Mouse (Mus musculus) megakaryocyte-erythroid progenitor cell, adult 5-6 weeks (primary cell): ENCODE data around the gene Nova2. TPM values are rescaled to one million over a fixed set of nuclear protein-coding genes. Genes with fewer than 3 reads are reported as not detected.

ENCODE experiments used
- ATAC-seq: replicated peaks from 2 replicates; pipeline ENCODE4 v1.8.0; 2016; ENCODE audit warnings: mild to moderate bottlenecking, inconsistent platforms; ENCODE audit not compliant: severe bottlenecking, poor library complexity, low FRiP score, low TSS enrichment
- total RNA-seq, 2 experiments: library from RNA; stranded (forward) in 1 of 2; stranded (reverse) in 1 of 2; fragments of 200-1000, 215-1000 nt in 1 of 2; fragments of >200 nt in 1 of 2; fragmentation: Nextera tagmentation in 1 of 2; gene quantifications; 2 replicates each; pipeline ENCODE4 v1.2.3; 2014 to 2017

Nova2 gene
- total RNA-seq, 2 experiments from 2014 or later, result not detected

DNA sequence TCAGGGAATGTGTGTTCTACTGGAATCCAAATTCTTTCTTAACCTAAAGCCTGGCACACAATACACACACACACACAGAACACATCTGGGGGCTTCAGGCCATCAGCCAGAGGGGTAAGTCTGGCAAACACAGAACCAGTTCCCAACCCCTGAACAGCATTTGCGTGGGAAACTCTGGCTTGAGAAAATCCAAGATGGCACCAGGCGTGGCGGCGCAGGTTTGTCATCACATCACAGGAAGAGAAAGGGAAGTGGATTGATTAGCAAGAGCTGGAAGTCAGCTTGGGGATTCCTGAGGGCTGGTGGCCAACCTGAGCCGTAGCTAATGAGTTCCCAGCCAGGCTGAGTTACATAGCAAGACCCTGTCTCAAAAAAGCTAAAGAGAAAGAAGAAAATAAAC, 39.6 kb downstream of the Nova2 start:
- ATAC-seq, result no peak

DNA sequence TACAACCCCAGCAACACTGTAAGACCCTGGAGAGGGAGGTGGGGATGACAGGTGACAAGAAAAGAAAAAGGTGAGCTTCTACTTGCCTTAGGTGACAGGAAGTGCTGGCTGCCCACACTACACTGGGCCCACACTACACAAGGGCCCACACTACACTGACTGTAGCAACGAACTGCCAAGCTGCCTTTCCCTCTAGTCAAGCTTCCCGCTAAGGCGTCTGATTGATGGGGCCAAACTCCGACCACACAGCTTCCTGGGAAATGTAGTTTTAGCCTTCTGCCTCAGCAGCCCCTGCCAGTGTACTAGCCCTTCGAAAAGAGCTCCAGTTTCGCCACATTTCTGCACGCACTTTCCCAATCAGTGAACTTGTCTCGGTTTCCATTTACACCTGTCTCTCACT, 41.9 kb downstream of the Nova2 start:
- ATAC-seq, result no peak

DNA sequence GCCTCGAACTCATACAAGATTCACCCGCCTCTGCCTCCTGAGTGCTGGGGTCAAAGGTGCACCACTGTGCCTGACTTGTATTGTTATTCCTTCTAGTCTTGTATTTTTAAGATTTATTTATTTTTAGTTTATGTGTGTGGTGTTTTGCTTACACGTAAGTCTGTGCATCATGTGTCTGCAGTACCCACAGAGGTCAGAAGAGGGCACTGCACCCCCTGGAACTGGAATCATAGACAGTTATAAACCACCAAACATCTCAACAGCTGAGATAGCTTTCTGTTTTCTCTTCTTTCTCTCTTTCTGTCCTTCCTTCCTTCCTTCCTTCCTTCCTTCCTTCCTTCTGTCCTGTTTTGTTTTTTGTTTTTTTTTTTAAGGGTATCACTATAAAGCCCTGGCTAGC, 45.3 kb downstream of the Nova2 start:
- no peak for ATAC-seq

DNA sequence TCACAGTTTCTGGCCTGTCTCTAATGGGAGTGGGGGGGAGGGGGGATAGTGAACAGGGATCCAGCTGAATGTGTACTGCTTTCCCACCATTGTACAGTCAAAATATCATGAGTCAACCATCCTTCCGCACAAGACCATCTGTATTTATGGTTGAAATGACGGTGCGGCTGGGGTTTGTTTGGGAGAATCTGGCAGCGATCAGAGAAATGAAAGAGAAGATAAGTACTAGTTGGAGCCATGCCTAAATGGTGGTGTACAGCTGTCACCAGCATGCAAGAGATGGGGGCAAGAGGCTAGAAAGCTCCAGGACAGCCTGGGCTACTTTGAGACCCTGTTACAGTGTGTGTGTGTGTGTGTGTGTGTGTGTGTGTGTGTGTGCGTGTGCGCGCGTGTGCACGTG, 52.7 kb downstream of the Nova2 start:
- no peak for ATAC-seq

DNA sequence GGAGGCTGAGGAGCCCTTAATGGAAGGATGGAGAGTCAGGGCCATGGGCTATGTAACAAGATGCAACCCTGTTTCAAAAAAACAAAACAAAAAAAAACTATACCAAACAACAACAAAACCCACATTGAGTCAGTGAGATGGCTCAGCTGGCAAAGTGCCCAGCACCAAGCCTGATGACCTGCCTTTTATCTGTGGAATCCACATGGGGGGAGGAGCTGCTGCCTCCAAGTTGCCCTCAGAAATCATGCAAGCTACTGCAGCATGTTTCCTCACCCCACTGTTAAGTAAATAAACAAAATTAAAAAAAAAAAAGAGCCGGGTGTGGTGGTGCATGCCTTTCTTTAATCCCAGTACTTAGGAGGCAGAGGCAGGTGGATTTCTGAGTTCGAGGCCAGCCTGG, 60.8 kb downstream of the Nova2 start:
- ATAC-seq, result peak; percentile 60

DNA sequence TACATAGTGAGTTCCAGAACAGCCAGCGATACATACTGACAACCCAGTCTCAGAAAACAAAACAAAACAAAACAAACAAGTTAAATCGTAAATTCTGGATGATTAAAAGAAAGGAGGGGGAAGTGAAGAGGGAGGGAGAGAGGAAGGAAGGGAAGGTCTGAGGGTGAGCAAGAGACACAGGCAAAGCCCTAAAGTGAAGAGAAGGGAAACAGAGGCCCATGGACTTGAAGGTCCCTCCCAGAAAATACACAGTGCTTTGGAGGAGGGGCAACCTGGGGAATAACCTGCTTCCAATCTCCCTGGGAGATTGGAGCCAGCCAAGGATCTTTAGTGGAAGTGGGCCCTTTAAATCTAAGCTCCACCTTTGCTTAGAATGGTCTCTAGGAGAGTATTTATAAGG, 61.4 kb downstream of the Nova2 start, which contains the start of gene Nanos2:
Gene Nanos2 (plus strand): TSS at position 301 of the 400 bp plus-strand sequence.
- no peak for ATAC-seq

DNA sequence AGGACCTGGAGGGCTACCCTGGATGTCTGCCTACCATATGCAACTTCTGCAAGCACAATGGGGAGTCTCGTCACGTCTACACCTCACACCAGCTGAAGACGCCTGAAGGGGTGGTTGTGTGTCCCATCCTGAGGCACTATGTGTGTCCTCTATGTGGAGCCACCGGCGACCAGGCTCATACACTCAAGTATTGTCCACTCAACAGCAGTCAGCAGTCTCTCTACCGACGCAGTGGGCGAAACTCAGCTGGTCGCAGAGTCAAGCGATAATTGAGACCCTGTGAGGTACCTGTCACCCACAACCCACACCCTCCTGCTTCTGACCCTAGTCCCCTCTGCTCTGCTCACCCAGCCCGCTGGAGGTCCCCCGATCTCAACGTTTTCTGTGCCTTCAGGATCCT, 62.1 kb downstream of the Nova2 start:
- no peak for ATAC-seq

DNA sequence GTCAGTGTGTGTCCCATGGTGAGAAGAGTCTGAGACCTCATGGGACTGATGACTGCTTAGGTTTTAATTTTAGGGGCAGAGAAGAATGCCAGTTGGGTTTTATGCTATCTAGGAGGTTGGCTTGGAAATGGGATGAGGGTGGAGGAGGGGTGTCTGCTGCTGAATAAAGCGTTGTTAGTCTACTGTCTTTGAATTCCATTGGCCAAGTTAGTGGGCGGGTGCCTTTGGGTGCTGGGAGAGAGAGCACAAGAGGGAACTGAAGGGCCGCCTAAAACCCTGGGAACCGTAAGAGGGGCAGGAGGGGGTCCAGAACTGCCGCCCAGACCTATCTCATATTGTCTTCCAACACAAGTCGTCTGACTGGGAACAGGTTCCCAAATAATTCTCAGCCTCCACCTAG, 63.1 kb downstream of the Nova2 start:
- ATAC-seq, result no peak

DNA sequence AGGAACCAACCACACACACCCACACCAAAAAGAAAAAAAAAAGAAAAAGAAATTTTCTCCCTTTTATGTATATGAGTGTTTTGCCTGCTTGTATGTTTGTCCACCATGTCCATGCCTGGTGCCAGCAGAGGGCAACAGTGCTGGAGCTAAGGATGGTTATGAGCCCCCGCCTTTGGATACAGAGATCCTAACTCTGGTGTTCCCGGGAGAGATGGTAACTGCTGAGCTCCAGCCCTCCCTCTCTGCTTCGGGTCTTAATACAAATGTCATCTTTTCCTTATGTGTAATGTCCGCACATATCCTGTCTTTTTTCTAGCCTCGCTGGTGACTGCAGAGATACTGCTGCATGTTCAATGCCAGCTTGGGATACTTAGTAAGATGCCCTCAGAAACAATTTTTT, 64.3 kb downstream of the Nova2 start:
- ATAC-seq, result no peak

DNA sequence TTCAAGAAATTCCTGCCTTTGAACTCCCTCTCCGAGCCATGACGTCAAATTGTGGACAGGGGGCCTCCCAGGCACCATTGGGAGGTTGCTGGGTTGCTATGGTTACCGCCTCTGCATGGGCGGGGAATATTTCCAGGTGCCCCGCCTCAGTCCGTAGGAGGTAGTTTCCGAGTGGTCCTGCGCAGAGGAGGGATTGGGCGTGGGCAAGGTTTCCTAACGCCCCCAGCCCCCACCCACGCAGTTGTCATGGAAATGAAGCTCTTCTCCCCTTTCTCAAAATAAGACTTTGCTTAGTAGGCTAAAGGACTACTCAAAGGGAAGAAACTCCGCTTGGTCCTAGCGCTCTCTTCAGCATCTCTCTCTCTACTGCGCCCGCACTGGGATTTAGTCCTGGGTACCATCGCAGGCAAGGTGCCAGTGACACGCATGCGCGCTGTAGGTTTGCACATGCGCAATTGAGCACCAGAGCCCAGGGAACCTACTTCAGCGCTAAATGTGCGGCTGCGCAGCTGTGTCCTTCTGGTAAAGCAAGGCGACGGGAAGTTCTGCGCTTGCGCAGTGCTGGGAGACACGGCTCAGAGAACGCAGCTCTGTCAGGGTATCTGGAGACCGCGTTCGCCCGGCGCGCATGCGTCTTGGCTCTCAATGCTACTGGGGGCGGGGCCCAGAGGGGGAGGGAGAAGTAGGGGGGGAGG, 65.1 kb downstream of the Nova2 start, which contains the start of gene Mypop:
Gene Mypop (plus strand): TSS at position 645 of the 695 bp plus-strand sequence.
- peak; percentile 82 for ATAC-seq

DNA sequence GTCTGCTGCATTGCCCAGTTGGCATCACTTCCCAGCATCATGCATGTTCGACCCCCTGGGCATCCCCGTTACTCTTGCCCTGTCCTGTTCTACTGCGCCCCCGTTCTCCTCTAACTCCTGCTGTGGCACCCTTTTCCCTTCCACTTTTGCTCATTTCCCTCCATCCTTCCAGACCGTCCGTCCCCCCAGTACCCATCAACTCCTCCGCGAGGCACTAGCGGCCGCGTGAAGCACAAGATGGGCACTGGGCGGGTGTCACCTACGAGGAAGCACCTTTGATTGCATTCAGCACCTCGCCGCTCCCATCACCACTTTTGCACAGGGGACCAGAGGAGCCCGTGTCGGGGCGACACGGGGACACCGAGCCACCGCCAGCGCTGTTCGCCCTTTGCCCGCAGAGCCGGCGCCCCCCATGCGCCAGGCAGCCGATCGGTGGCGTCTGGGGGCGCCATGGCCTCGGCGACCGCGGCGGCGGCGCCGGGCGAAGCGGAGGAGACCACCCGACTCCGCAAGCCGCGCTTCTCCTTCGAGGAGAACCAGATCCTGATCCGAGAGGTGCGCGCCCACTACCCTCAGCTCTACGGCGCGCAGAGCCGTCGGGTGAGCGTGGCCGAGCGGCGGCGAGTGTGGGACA, 66.1 kb downstream of the Nova2 start:
- ATAC-seq, result no peak

DNA sequence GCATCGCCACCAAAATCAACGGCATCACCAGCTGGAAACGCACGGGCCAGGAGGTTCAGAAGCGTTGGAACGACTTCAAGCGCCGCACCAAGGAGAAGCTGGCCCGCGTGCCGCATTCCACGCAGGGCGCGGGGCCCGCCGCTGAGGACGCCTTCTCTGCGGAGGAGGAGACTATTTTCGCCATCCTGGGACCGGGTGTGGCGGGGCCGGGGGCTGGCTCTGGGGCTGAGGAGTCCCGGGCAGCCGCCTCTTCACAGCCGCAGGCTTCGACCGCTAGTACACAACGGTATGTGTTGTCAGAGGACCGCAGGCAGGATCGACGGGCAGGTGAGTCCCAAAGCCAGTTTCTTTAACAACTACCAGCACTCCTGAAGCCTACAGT, 66.6 kb downstream of the Nova2 start:
- no peak for ATAC-seq

DNA sequence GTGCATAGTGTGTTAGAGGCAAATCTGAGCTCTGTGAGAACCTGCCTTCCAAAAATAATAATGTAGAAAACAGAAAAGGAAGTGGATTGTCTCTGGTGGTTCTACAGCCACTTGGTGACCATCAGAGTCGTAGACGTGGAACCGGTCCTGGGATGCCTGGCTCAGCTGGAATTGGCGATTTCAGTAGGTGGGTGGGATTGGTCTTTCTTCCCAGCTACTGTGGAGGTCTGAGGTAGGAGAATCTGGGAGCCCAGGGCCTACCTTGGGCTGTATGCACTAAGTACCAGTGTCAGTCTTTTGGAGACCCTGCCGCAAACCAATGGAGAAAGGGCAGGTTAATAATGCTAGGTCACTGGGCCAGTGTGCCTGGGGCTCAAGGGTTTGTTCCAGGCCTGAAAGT, 67.3 kb downstream of the Nova2 start:
- no peak for ATAC-seq

DNA sequence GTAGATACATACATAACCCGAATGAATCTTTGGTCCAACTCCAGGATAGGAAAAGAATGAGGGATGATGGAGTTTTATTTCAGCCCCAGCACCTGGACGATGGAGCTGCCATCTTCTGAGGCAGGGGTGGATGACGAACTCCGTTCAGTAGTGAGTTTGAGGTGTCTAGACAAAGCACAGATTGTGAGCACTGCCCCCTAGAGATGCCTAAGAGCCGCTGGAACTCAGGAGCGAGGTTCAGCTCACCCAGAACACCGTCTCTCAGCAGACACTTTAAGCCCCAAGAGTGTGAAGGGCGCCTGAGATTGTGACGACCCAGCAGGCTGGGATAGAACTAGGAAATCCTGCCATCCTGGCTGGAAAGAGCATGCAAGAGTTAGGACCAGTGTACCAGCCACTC, 73.1 kb downstream of the Nova2 start:
- no peak for ATAC-seq

DNA sequence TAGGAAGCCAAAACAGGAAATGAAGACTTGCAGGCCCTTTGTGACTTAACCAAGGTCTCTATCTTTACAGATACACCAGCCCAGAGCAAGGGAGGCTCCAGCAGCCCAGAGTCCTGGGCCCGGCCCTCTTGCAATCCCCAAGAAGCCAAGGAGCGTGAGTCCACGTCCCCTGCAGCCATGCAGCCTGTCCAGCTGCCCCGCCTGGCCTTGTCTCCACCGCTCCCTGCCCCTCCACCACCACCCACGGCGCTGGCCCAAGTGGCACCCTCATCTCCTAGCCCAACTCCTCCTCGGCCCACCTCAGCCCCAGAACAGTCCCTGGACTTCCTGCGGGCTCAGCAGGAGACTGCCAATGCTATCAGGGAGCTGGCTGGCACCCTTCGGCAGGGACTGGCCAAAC, 74.7 kb downstream of the Nova2 start:
- no peak for ATAC-seq

DNA sequence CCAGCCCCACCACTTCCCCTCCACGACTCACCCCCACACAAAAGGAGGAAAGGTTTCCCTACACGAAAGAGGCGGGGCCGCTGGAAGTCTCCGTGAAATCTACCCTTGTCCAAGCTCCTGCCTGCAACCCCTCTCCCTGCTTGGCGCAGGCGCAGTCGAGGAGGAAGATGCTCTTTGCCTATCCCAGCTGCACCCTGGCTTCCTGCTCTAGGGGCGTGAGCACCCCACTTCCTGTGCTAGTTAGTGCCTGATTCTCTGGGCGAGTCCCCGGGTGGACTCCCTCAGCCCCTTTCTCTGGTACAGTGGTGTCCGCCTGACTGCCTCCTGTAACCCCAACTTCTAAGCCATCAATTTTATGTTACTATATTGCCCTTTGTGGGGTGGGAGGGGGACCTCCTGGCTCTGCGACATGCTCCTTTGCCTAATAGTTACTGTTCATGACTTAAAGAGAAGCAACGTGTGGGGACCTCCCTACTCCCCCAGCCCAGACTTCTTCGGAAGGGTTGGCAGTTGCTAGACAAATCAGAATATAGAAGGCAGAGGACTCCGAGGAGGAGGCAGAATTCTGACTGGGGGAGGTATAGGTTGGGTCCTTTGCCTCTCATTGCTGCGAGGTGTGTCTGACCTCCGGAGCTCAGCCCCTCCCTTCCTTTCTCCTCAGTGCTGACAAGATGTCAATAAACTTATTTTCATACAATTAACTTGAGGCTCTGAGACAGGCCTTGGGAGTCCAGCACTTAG, 75.5 kb downstream of the Nova2 start:
- peak; percentile 51 for ATAC-seq

DNA sequence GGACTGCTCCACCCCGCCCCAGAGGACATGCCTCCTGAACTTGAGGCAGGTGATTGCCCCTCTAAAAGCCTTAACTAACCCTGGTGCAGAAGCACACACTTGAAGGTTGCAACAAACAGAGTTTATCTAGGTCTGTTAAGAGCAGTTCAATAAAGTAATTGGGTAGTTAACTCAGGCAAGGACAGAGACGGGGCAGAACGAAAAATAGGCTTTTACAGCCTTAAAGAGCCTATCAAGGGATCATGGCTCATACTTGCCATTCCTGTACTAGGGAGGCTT, 76.1 kb downstream of the Nova2 start:
- ATAC-seq, result no peak

DNA sequence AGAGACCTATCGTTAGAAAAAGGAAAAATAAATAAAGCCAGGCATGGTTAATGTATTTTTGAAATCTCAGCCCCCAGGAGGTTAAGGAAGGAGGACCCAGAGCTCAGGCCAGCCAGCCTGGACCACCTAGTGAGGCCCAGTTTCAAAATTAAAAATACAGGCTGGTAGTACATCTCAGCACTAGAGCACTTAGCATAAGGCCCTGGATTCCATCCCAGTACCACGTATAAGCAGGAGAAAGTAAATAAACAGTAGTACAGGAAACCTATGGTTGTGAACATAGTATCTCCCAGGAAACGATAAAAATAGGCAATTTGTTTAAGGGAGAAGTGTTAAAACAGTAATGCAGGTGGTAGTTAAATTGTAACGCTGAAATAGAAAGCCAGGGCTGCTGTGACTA, 76.4 kb downstream of the Nova2 start:
- no peak for ATAC-seq

DNA sequence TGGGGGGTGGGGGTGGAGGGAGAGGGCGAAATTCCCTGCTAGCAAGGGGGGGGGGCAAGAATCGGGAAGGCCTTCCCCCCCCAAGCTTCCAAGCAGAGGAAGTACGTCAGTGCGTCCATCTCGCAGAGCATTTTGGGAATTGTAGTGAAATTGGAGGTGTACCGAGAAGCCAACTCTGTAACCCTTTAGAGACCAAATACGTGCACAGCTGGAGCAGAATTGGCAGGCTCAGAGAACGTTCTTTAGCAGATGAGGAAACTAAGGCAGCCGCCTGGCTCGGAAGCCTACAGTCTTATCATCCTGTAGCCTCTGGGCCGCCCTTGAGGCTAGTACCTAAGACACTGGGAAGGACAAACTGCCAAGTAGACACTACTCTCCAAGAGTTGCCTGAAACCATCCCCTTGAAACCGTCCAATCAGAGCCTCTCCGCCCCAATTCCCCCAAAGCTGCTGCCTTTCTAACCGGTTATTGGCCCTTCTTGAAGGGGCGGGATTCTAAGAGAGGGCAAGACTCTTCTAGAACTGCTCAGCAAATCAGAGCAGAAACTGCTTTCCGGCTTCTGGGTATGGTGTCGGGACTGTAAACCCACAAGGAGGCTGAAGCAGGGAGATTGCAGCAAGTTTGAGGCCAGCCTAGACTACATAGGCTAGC, 77.3 kb downstream of the Nova2 start:
- peak; percentile 62 for ATAC-seq

DNA sequence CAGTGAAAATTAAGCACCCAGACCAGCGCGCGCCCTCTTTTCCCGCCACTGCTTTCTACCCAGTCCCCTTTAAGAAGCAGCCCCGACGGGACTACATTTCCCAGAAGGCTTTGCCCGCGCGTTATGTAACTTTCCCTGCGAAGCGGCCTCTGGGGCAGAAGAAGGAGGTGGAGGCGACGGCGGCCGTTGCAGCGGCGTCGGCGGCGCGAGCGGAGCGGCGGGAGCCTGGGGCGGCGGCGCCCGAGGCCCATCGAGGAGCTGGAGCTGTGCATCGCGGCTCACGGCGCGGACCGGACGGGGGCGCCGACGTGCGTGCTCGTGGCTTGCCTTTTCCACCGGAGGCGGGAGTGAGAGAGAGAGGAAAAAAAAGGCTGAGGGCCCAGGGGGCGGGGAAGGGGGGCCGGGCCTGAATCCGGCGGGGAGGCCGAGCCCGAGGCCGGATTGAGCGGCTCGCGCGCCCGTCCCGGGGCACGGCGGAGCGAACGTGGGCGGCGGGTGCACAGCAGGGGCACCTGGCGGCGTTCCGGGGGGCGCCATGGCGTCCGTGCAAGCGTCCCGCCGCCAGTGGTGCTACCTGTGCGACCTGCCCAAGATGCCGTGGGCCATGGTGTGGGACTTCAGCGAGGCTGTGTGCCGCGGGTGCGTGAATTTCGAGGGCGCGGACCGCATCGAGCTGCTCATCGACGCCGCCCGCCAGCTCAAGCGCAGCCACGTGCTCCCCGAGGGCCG, 78.4 kb downstream of the Nova2 start, which contains the start of gene Irf2bp1:
Gene Irf2bp1 (plus strand): TSS at position 143 of the 729 bp plus-strand sequence.
- ATAC-seq, result peak; percentile 53
